Mouse (Mus musculus): ENCODE measurements at regions not wholly inside any gene's neighbourhood (a gene's known extent, or its start where the extent isn't known, plus 50 kb on each side); places are given as distances from the start of the nearest gene placed in this dataset.

GRCm38 (mm10) chr2:138824873-138825272, 568.5 kb downstream of the Btbd3 start:
- DNase-seq (ENCODE audit: low spot score in 2 of 2): peak; percentile 31 to 43

DNA sequence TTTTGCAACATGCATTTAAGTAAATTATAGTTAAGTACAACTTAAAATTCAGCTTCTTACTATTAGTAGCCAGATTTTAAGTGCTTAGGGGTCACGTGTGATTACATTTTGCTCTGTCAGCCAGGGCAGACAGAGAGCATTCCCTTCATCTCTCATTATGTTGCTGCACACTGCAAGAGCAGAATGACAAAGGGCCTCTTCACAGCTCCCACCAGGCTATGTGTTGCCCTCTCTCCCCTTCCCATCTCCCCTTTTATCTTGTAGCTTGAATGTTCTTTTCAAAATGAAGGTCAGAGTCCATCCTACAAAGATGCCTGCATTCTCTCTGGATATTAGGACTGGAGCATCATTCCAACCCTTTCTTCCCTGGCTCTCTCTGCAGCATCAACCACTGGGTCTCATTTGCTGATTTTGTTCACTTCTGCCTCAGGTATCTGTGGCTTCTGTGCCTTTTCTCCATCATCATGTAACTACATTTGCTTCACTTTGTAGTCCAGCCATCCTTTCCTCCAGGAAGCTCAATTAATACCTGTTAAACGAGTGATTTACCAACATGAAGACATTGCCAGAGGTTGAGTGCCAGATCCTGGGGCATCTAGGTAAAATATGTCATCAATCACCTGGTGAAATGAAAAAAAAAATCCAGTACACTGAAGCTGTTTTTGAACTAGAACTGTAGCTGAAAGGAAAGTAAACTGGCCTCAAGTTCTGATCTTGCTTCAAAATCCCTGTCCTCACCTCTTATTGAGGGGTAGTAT, 571.6 kb downstream of the Btbd3 start:
- no peak for DNase-seq (ENCODE audit: low spot score in 2 of 2)

DNA sequence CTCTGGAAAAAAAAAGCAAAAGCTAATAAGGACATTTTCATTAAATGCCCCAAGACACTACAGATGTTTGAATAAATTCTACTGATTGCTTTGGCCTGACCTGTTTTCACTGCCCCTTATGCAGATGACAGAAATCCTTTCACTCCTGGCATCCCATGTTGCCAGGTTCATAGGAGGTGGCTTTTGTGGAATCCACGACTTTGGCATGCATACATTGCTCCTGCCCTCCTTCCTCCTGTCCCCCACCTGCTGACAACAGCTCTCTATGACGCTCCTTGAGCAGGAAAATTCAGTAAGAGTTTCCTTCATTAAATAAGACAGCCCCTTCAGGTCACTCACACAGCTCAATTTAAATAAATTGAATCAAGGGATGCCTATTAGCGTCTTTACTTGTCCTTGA, 582.5 kb downstream of the Btbd3 start:
- no peak for DNase-seq (ENCODE audit: low spot score in 2 of 2)

- DNase-seq (ENCODE audit: low spot score in 2 of 2): no peak
Observed at GRCm38 (mm10) chr2:138859121-138859520, 602.8 kb downstream of the Btbd3 start.

- no peak for DNase-seq (ENCODE audit: low spot score in 2 of 2)
Observed at GRCm38 (mm10) chr2:138896563-138896962, 597.1 kb upstream of the Sptlc3 start.

DNA sequence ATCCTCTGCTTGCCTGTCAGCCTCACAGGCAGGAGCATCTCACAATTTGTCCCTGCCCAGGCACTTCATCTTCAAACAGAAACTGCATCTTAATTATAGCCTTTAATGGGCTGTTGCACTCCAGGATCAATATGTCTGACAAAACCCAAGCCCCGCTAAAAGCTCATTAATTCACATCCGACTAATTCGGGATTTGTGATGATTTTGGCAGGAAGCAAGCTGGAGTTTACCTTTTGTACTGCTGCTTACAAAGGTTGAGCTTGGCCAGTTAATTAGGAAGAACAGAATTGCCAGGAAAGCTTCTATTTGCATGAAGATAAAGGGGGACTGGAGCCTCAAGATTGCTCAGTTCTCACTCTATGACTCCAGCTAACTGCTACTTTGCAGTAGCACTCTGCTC, 596.6 kb upstream of the Sptlc3 start:
- DNase-seq (ENCODE audit: low spot score in 2 of 2): no peak

DNA sequence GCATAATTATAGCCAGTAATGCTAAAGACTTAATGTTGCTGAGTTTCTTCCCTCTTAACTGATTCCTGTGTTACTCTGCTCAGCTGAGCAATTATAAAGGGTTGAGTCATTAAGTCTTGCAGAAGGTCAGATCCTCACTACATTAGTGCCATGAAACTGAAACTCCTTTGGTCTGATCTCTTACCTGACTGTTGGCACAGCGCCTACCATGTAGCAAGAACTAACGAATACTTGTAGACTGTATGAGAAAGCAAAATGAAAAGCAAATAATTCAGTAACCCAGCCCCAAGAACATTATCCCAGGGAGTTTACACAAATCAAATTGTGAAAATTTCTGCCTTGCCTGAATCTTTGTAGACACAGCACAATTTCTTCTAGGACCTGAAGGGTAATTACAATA, 556.5 kb upstream of the Sptlc3 start:
- no peak for DNase-seq (ENCODE audit: low spot score in 2 of 2)

DNA sequence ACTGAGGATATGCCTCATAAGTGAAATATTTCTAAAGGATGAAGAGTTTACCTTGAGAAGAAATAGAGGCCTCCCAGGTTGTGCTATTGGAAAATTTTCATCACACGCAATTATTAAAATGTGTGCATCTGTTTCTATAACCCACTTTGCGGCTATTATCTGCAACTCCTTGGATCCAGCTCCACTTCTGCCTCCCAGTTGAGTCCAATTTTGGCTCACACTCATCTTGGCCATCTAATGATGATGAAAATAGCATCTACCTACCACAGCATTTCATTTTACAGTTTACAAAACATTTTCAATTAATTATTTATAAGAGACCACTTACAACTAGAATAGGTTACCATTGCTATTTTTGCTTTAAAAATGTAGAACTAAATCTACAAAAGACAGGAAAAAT, 554.3 kb upstream of the Sptlc3 start:
- no peak for DNase-seq (ENCODE audit: low spot score in 2 of 2)

DNA sequence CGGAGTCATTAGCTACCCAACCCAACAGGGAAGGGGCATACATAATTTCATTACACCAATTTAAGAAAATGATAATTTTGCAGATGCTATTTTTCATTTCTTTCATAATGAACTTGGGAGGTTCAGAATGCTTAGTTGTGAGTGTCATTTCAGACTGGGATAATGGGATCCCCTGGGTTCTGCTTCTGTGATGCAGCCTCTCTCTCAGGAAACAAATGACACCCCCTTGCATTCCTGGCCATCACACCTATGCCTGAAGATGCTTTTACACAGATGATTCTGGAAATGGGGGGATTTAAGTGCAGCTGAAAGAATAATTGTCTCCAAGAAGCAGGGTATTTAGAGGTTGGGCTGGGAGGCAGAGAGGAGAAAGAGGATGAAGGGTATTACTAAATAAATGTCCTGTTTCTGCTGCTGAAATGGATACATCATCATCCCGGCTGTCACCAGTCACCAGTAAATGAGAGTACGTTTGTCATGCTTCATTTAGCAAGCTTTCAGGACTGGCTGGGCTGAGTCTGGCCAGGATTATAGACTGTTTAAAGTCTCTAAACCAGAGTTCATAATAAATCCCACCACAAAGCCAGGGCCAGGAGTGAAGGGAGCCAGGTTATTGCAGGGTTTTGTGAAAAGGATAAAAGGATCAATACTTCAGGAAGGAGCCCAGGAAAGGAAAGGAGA, 527.5 kb upstream of the Sptlc3 start:
- DNase-seq (ENCODE audit: low spot score in 2 of 2): no peak

GRCm38 (mm10) chr2:138974548-138974947, 519.2 kb upstream of the Sptlc3 start:
- no peak for DNase-seq (ENCODE audit: low spot score in 2 of 2)

DNA sequence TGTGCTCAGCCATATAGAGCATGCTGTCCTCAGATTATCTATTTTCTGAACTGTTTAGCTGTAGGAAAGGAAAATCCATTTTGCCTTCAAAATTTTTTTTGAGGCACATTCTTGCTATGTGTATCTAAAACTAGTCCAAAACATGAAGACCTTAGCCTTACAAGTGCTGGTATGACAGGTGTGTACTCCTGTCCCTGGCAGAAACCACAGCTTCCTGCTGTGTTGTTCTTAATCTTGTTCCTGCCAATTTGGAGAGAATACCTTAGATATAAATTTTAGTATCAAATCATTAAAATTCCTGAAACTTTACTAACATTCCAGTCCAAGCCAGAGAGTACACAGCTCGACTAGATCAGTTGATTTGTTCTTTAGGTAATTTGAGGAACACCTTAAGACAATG, 503.7 kb upstream of the Sptlc3 start:
- DNase-seq (ENCODE audit: low spot score in 2 of 2): no peak

DNA sequence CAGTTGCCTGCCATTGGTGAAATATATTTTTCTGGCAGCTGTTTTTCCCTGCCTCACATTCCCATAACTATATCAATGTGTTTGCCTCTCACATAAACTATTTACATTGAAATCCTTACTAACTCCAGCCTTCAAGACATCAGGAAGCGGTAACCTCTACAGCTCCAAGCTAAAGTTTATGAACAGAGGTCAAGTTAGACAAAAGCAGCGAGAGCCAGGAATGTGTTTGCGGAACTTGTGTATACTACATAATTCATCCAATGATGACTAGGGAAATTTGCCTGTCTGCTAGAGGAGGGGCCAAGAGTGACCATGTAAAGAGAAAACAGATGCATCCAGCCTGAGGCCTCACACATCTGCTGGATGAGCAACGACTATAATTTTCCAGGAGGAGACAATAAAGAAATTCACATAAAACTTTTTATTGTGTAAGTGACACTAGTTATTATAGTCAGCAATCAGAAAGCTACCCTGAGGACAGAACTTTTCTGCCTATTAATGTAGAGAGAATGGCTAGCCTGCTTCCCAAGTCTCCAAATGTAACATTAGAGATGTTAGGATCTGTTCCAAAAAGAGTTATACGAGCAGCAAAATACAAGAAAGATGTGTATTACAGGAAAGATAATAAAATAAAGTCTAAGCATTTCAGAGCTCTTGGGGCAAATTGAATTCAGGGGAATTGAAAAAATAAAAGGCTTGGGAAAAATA, 461.5 kb upstream of the Sptlc3 start:
- no peak for DNase-seq (ENCODE audit: low spot score in 2 of 2)

DNA sequence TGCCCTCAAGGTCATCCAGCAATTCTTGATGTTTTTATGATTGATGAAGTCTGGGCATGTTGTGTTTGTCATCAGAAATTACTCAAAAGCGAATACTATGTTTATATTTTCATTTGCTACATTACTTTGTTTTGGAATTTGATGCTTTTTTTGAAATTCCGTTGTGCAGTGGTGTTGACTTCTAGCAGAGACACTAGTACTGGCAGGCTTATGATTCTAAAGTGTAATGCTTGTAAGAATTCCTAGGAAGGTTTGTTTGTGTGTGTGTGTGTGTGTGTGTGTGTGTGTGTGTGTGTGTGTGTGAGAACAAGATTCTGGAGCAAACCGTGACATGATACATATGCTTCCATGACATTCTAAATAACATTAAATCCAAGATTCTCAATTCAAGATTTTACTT, 458.9 kb upstream of the Sptlc3 start:
- no peak for DNase-seq (ENCODE audit: low spot score in 2 of 2)

DNA sequence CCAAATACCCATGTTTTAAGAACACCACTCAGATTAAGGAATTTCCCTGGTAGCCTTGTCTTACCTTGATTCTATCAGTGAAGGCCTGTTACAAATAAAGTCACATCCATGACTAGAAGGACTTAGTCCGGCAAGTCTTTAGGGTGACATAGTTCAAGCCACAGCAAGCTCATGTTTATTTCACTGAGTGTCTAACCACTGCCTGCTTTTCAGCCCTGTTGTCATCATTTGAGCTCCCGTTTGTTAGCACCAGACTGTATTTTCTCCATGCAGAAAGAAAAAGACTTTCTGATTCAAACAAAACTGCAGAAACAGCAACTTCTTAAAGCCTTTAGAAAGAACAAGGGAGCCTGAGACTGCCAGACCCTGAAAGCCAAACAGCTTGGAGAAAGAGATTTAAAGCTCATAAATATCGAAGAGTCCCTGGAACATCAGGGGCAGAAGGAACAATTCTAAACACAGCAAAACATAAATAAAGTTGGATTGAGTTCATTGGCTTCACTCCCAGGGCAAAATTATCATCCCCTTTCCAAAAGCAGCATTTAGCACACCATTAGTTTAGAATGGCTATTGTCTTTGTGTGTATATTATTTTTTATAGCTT, 451.9 kb upstream of the Sptlc3 start:
- no peak for DNase-seq (ENCODE audit: low spot score in 2 of 2)

- no peak for DNase-seq (ENCODE audit: low spot score in 2 of 2)
Observed at GRCm38 (mm10) chr2:139044684-139045083, 449.0 kb upstream of the Sptlc3 start.

DNA sequence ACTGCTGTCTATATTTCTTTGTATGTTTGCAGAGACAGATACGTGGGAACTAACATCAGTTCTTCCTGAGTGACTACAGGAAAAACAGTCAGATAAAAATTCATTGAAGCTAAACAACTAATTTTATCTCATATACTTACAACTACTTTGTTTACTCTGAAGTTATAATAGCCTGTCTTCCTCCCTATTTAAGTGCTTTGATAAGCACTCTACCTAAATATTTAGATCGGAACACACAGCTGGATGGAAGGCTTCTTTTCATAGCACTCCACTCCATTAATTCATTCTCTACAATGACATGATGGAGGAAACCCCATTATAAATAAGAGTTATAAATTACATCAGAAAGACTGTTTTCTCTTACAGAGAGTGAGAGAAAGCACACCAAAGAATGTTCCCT, 438.5 kb upstream of the Sptlc3 start:
- no peak for DNase-seq (ENCODE audit: low spot score in 2 of 2)

DNA sequence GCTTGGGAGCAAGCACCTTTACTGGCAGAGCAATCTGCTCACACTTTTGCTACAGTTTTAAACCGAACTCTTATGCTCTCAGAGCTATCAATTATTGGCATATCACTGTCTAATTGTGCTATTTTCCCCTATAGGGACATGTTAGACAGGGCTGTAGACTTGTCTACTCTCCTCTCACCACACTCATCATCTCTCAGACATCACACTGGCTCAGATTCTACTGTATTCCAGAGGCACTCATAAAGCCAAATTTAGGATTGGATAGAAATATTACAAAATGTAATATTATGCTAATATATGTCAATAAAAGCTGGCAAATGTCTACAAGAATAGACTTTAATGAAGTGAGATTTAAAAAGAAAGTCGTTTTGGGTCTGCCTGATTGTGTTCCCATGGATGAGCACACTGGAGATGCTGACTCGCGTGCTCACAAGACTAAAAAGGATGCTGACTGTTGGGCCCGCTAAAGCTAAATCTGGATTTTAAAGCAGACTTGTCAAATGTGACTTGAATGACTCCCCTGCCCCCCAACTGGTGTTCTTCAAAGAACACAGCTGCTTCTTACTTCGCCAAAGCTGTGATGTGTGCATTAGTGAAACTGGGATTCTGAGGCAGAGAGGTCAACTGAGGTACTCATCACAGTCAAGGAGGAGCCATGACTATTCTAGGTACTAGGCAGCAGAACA, 424.3 kb upstream of the Sptlc3 start:
- DNase-seq (ENCODE audit: low spot score in 2 of 2): no peak

- no peak for DNase-seq (ENCODE audit: low spot score in 2 of 2)
Observed at GRCm38 (mm10) chr2:139071690-139072089, 422.0 kb upstream of the Sptlc3 start.

- no peak for DNase-seq (ENCODE audit: low spot score in 2 of 2)
Observed at GRCm38 (mm10) chr2:139093487-139094066, 400.1 kb upstream of the Sptlc3 start.

GRCm38 (mm10) chr2:139111669-139112068, 382.0 kb upstream of the Sptlc3 start:
- no peak for DNase-seq (ENCODE audit: low spot score in 2 of 2)

GRCm38 (mm10) chr2:139114523-139114922, 379.2 kb upstream of the Sptlc3 start:
- no peak for DNase-seq (ENCODE audit: low spot score in 2 of 2)

- no peak for DNase-seq (ENCODE audit: low spot score in 2 of 2)
Observed at GRCm38 (mm10) chr2:139120905-139121304, 372.8 kb upstream of the Sptlc3 start.

Measured in frontal cortex, postnatal 14 days (tissue).